ENCODE assay signal across 18 mouse cellular contexts in genomic region chr7:56518581-56518980, GRCm38 (mm10).
"Had no signal": no experiment of that assay in that cellular context is flagged by ENCODE, and none has a peak within 500 bp of the region (broad histone marks: within the 10 kb centered on the region; RNA-seq: fewer than 3 reads in every experiment).

No protein-coding gene starts in this region.

- H3K27me3 ChIP-seq: liver, embryonic 13.5 days; midbrain, embryonic 12.5 days; neural tube, embryonic 13.5 days; stomach, embryonic 15.5 days had no signal

- ATAC-seq: midbrain, embryonic 16.5 days had no signal

- H3K9me3 ChIP-seq: liver, embryonic 13.5 days; midbrain, embryonic 12.5 days; neural tube, embryonic 13.5 days; stomach, embryonic 15.5 days had no signal

- H3K4me2 ChIP-seq: liver, embryonic 13.5 days; midbrain, embryonic 12.5 days; neural tube, embryonic 13.5 days; stomach, embryonic 15.5 days had no signal

- H3K4me1 ChIP-seq: liver, embryonic 13.5 days; stomach, embryonic 15.5 days had no signal

- H3K9ac ChIP-seq: liver, embryonic 13.5 days; midbrain, embryonic 12.5 days; neural tube, embryonic 13.5 days; stomach, embryonic 15.5 days had no signal

- H3K4me3 ChIP-seq: layer of hippocampus, adult 2 months; liver, embryonic 13.5 days; midbrain, embryonic 12.5 days; myocyte; neural tube, embryonic 13.5 days; stomach, embryonic 15.5 days had no signal

- H3K27ac ChIP-seq: kidney, postnatal 0 days; layer of hippocampus, adult 2 months; liver, embryonic 13.5 days; midbrain, embryonic 12.5 days; neural tube, embryonic 13.5 days; stomach, embryonic 15.5 days had no signal

- DNase-seq: kidney, adult 2 months; kidney, postnatal 25 days; layer of hippocampus, adult 9-11 months; liver, embryonic 13.5 days; lung, adult 2 months; lung, postnatal 14 days; lung, postnatal 4 days; right cerebral cortex, adult 18-20 months; right cerebral cortex, postnatal 25 days; spleen, adult 18-20 months; thymus, postnatal 25 days had no signal

- H3K36me3 ChIP-seq: liver, embryonic 13.5 days; midbrain, embryonic 12.5 days; neural tube, embryonic 13.5 days; stomach, embryonic 15.5 days had no signal
